Mouse (Mus musculus): ENCODE results near the gene Pank4. TPM values are rescaled to one million over a fixed set of nuclear protein-coding genes. Genes with fewer than 3 reads are reported as not detected.

Pank4 gene
- polyA plus RNA-seq, 1 experiment from 2014 or later = 20.7 TPM

DNA sequence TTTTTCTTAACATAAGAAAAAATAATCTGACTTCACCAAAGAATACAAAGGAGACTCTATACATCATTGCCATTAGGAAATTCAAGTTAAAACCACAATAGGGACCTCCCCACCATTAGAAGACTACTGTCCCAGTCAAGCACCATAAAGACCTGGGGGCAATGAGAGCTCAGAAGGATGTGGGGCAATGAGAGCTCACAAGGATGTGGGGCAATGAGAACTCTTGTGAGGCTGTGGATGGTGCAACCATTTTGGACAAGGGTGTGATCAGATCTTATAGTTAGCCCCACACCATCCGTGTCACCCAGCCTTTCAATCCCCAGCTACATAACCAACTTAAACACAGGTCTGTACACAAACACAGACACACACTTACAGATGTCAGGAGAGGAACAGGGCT lies 26.2 kb upstream of the Pank4 start:
- Histone ChIP-seq H3K4me2 (ENCODE audit: low read depth, low read length) (no peak overlapping the region), H3K27me3 (ENCODE audit: control insufficient read depth, insufficient read depth, low read depth, low read length) (no peaks in the 10 kb centered on the region), H3K9ac (ENCODE audit: low read depth, low read length) (no peak overlapping the region), H3K36me3 (ENCODE audit: control insufficient read depth, insufficient read depth) (no peaks in the 10 kb centered on the region), H3K9me3 (replicated peaks; ENCODE audit: control insufficient read depth, low read length) (no peaks in the 10 kb centered on the region), H3K4me3 (ENCODE audit: low read depth, low read length) (no peak overlapping the region), H3K27ac (ENCODE audit: low read length) (peak overlapping the region; percentile 37; the same call in 1 of the 2 replicates), H3K4me1 (ENCODE audit: control insufficient read depth, low read depth, low read length) (peaks cover 5% of the 10 kb centered on the region; the same call in 1 of the 2 replicates)
- no peak for ATAC-seq (ENCODE audit: low read depth)
- 68% methylated on average over 1 of the region's 1 CpGs for WGBS (ENCODE audit: insufficient replicate concordance)

DNA sequence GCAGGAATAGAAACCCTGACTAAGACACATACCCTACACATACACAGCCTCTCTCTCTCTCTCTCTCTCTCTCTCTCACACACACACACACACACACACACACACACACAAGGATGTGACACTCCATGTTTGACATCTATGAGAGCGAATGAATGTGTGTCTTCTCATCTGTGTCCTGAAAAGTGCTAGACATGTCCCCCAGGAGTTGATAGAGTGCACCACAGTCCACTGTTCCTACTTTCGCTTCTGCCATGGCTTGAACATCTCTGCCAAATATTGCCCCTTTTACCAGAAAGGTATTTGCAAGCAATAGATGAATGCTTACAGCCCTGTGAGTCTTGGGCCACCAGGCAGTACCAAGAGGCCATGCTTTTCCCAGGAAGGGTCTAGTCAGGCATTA lies 23.8 kb upstream of the Pank4 start:
- H3K4me3 ChIP-seq (ENCODE audit: low read depth, low read length) = no peak overlapping the region
- H3K4me1 ChIP-seq (ENCODE audit: control insufficient read depth, low read depth, low read length) = peaks cover 5% of the 10 kb centered on the region
- peaks cover under 1% of the 10 kb centered on the region; the same call in 1 of the 2 replicates for H3K27me3 ChIP-seq (ENCODE audit: control insufficient read depth, insufficient read depth, low read depth, low read length)
- H3K9me3 ChIP-seq (replicated peaks; ENCODE audit: control insufficient read depth, low read length) = no peaks in the 10 kb centered on the region
- no peak overlapping the region for H3K27ac ChIP-seq (ENCODE audit: low read length)
- WGBS (ENCODE audit: insufficient replicate concordance) = 69% methylated on average over 2 of the region's 2 CpGs
- H3K4me2 ChIP-seq (ENCODE audit: low read depth, low read length) = no peak overlapping the region
- no peaks in the 10 kb centered on the region for H3K36me3 ChIP-seq (ENCODE audit: control insufficient read depth, insufficient read depth)
- H3K9ac ChIP-seq (ENCODE audit: low read depth, low read length) = no peak overlapping the region
- no peak for ATAC-seq (ENCODE audit: low read depth)

DNA sequence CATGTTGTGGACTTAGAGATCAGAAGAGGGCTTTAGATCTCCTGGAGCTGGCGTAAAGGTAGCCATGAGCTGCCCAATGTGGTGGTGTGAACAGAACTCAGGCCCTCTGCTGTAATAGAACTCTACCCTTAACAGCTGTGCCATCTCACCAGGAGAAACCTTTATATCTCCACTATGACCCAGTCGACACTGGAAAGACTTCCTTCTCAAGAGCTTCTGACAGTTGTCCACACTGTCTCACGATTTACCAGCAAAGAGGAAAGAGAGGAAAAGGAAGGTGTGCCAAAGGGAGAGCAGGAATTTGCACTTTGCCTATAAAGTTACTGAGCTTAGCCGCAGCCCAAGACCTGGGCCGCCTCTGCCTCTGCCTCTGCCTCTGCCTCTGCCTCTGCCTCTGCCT lies 22.1 kb upstream of the Pank4 start:
- peaks cover 14% of the 10 kb centered on the region for H3K27me3 ChIP-seq (ENCODE audit: control insufficient read depth, insufficient read depth, low read depth, low read length)
- no peak overlapping the region for H3K9ac ChIP-seq (ENCODE audit: low read depth, low read length)
- no peak overlapping the region for H3K4me2 ChIP-seq (ENCODE audit: low read depth, low read length)
- ATAC-seq (ENCODE audit: low read depth) = no peak
- H3K4me1 ChIP-seq (ENCODE audit: control insufficient read depth, low read depth, low read length) = peaks cover 8% of the 10 kb centered on the region
- no peak overlapping the region for H3K4me3 ChIP-seq (ENCODE audit: low read depth, low read length)
- no peaks in the 10 kb centered on the region for H3K9me3 ChIP-seq (replicated peaks; ENCODE audit: control insufficient read depth, low read length)
- H3K27ac ChIP-seq (ENCODE audit: low read length) = no peak overlapping the region
- 75% methylated on average over 5 of the region's 5 CpGs for whole genome bisulfite sequencing (ENCODE audit: insufficient replicate concordance)
- no peaks in the 10 kb centered on the region for H3K36me3 ChIP-seq (ENCODE audit: control insufficient read depth, insufficient read depth)

DNA sequence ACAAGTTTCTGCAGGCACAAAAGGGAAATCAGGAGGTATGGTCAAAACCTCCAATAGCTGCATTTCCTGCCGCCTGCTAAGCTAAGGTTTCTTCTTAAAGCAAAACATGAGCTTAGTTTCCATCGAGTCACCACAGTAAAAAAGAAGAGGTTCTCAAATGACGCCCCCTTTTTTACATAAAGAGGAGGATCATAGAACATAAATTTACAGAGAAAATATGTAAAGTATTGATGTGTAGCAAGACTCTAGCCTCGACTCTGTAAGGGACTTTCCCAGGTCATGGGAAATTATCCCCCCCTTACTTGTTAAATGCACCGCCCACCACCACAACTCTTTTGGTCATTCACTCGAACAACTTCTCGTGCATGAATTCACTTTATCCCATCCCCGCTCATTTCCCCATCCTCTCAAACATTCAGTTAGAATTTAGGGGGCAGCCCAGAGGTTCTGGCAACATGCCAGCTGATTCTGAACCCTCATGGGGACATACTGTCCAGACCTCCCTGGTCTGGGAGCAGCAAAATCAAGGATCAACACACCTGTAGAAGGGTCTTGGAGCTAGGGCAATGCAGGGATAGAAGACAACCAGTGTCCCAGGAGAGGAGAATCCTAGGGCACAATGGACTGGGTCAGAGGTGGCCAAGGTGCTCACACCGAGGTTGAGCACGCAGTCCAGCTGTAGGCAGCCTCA lies 21.1 kb upstream of the Pank4 start:
- ATAC-seq (ENCODE audit: low read depth) = no peak
- Histone ChIP-seq H3K9ac (ENCODE audit: low read depth, low read length) (no peak overlapping the region), H3K27ac (ENCODE audit: low read length) (no peak overlapping the region), H3K4me1 (ENCODE audit: control insufficient read depth, low read depth, low read length) (peaks cover 8% of the 10 kb centered on the region), H3K4me2 (ENCODE audit: low read depth, low read length) (no peak overlapping the region), H3K27me3 (ENCODE audit: control insufficient read depth, insufficient read depth, low read depth, low read length) (peaks cover 14% of the 10 kb centered on the region), H3K9me3 (replicated peaks; ENCODE audit: control insufficient read depth, low read length) (no peaks in the 10 kb centered on the region), H3K4me3 (ENCODE audit: low read depth, low read length) (no peak overlapping the region), H3K36me3 (ENCODE audit: control insufficient read depth, insufficient read depth) (no peaks in the 10 kb centered on the region)
- 74% methylated on average over 10 of the region's 10 CpGs for WGBS (ENCODE audit: insufficient replicate concordance)

DNA sequence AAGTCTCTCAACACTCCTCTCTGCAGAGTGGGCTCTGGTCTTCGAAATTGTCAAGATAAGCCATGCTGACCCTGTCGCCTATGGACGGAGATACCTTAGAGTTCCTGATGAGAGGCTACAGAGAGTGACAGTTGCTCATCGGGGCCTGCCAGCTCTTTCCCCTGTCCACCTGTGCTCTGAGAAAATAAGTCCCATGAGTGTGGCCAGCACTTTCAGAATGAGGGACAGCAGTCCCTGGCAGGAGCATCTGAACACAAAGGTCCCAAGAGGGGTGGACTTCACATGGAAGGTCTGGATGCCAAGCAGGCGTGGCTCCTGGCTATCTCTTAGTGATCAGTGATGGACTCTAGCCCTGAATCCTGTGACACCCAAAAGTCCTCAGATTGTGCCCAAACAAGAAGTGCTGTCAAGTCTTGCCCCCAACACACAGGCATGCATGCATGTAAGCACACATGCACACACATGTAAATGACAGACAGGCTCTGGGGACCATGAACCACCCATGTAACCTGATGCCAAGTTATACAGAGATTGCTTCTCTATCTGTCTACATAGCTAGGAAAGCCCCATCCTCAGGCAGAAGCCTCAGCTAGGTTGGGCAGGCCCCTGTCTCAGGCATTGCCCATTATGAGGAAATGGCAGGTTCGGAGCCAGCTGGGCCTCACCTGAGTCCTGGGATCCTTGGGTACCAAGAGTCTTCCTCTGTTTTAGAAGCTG lies 20.4 kb upstream of the Pank4 start:
- H3K4me1 ChIP-seq (ENCODE audit: control insufficient read depth, low read depth, low read length) = peaks cover 10% of the 10 kb centered on the region
- H3K9me3 ChIP-seq (replicated peaks; ENCODE audit: control insufficient read depth, low read length) = no peaks in the 10 kb centered on the region
- H3K4me3 ChIP-seq (ENCODE audit: low read depth, low read length) = no peak overlapping the region
- peak overlapping the region; percentile 51; the same call in 1 of the 2 replicates for H3K27ac ChIP-seq (ENCODE audit: low read length)
- H3K9ac ChIP-seq (ENCODE audit: low read depth, low read length) = peak overlapping the region; percentile 26; the same call in 1 of the 2 replicates
- no peaks in the 10 kb centered on the region for H3K36me3 ChIP-seq (ENCODE audit: control insufficient read depth, insufficient read depth)
- peaks cover 19% of the 10 kb centered on the region for H3K27me3 ChIP-seq (ENCODE audit: control insufficient read depth, insufficient read depth, low read depth, low read length)
- no peak overlapping the region for H3K4me2 ChIP-seq (ENCODE audit: low read depth, low read length)
- 70% methylated on average over 6 of the region's 6 CpGs for WGBS (ENCODE audit: insufficient replicate concordance)
- no peak for ATAC-seq (ENCODE audit: low read depth)

DNA sequence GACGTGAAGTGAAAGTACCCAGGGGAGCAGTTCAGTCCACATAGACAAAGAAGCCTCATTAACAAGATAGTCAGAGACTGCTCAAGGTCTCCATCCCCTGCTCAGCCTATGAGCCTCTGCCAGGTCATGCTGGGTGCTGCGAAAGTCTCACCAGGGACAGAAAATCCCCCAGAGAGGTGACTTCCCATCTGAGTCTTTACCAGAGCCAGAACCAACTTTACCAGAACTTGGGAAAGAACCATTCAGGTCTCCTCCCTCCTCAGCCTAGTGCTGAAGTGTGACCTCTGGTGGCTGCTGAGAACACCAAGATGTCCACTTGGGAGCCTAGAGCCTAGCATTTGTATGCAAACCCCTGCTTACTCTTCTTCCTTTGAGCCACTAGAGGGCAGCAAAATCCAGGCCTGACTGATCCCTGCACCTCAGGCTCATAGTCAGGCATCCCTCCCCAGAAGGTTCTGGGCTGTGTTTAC lies 19.8 kb upstream of the Pank4 start:
- H3K9me3 ChIP-seq (replicated peaks; ENCODE audit: control insufficient read depth, low read length) = no peaks in the 10 kb centered on the region
- H3K27ac ChIP-seq (ENCODE audit: low read length) = peak overlapping the region; percentile 51
- ATAC-seq (ENCODE audit: low read depth) = peak; percentile 88
- 12% methylated on average over 2 of the region's 2 CpGs for WGBS (ENCODE audit: insufficient replicate concordance)
- H3K27me3 ChIP-seq (ENCODE audit: control insufficient read depth, insufficient read depth, low read depth, low read length) = peaks cover 26% of the 10 kb centered on the region
- peaks cover 10% of the 10 kb centered on the region for H3K4me1 ChIP-seq (ENCODE audit: control insufficient read depth, low read depth, low read length)
- no peaks in the 10 kb centered on the region for H3K36me3 ChIP-seq (ENCODE audit: control insufficient read depth, insufficient read depth)
- H3K9ac ChIP-seq (ENCODE audit: low read depth, low read length) = peak overlapping the region; percentile 26; the same call in 1 of the 2 replicates
- no peak overlapping the region for H3K4me3 ChIP-seq (ENCODE audit: low read depth, low read length)
- no peak overlapping the region for H3K4me2 ChIP-seq (ENCODE audit: low read depth, low read length)

DNA sequence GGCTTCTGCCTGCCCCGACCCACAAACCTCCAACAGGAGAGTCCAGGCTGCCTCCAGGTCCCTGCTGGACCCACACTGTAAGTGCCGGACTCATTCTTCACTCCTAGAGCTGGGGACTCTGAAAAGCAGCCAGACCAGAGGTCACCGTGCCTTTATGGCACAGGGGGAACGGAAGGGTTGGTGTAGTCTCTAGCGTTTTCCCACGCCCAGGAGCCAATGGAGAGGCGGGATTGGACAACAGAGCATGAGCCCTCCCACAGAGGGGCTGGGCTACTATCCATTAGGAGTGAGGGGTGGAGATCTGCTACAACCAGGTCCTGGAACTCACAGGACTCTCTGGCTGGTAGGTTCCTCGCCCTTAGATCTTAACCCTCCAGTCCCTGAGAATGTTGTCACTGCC lies 17.6 kb upstream of the Pank4 start:
- Histone ChIP-seq H3K36me3 (ENCODE audit: control insufficient read depth, insufficient read depth) (no peaks in the 10 kb centered on the region), H3K27me3 (ENCODE audit: control insufficient read depth, insufficient read depth, low read depth, low read length) (peaks cover 43% of the 10 kb centered on the region), H3K27ac (ENCODE audit: low read length) (no peak overlapping the region), H3K4me2 (ENCODE audit: low read depth, low read length) (peak overlapping the region; percentile 36; the same call in 1 of the 2 replicates), H3K9me3 (replicated peaks; ENCODE audit: control insufficient read depth, low read length) (no peaks in the 10 kb centered on the region), H3K4me3 (ENCODE audit: low read depth, low read length) (no peak overlapping the region), H3K4me1 (ENCODE audit: control insufficient read depth, low read depth, low read length) (peaks cover 10% of the 10 kb centered on the region), H3K9ac (ENCODE audit: low read depth, low read length) (no peak overlapping the region)
- ATAC-seq (ENCODE audit: low read depth) = peak; percentile 62
- WGBS (ENCODE audit: insufficient replicate concordance) = 9% methylated on average over 8 of the region's 8 CpGs

DNA sequence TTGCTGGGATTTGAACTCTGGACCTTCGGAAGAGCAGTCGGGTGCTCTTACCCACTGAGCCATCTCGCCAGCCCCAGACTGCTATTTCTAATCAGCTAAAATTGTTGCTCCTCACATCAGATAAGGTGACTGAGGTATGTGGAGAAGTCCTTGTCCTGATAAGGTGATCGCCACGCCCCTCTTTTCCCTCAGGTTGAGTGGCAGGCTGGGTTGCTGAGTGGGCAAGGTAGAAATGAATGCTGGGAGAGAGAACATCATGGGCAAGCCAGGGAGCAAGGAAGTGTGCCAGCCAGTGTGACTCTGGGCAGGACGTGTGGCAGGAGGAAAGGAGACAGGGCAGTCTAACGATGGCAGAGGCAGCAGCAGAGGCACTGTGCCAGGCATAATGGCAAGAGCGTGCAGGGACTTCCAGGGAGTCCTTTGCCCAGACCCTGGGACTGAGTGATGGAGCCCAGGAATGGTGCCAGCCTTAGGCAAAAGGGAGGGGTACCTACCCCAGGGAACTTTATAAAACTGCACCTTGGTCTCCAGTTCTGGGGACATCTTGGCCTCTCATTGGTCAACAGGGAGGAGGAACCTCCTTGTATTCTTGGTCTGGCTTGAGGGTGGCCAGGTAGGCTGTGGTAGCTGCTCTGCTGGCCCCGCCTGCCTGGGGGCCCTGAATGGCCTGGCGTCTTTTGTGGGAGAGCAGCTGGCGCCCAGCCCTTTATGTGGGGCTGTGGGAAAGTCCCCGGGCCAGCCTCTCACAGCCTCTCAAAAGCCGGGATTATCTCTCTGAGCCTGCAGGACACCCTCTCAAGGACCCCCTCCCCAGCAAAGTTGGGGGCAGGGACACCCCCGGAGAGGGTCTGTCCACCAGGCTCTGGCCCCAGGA lies 15.6 kb upstream of the Pank4 start:
- ATAC-seq (ENCODE audit: low read depth) = no peak
- Histone ChIP-seq H3K9me3 (replicated peaks; ENCODE audit: control insufficient read depth, low read length) (no peaks in the 10 kb centered on the region), H3K27ac (ENCODE audit: low read length) (no peak overlapping the region), H3K36me3 (ENCODE audit: control insufficient read depth, insufficient read depth) (no peaks in the 10 kb centered on the region), H3K4me3 (ENCODE audit: low read depth, low read length) (no peak overlapping the region), H3K4me1 (ENCODE audit: control insufficient read depth, low read depth, low read length) (peaks cover 10% of the 10 kb centered on the region), H3K4me2 (ENCODE audit: low read depth, low read length) (no peak overlapping the region), H3K27me3 (ENCODE audit: control insufficient read depth, insufficient read depth, low read depth, low read length) (peaks cover 63% of the 10 kb centered on the region), H3K9ac (ENCODE audit: low read depth, low read length) (no peak overlapping the region)
- 36% methylated on average over 14 of the region's 14 CpGs for WGBS (ENCODE audit: insufficient replicate concordance)

All from liver, embryonic 16.5 days (tissue).